Mouse (Mus musculus) megakaryocyte-erythroid progenitor cell, adult 5-6 weeks (primary cell): ENCODE measurements around the gene Gtsf1l. TPM values are rescaled to one million over a fixed set of nuclear protein-coding genes. Genes with fewer than 3 reads are reported as not detected.

ENCODE experiments used
- ATAC-seq: replicated peaks from 2 replicates; pipeline ENCODE4 v1.8.0; 2016; ENCODE audit warnings: mild to moderate bottlenecking, inconsistent platforms; ENCODE audit not compliant: severe bottlenecking, poor library complexity, low FRiP score, low TSS enrichment
- total RNA-seq, 2 experiments: library from RNA; stranded (forward) in 1 of 2; stranded (reverse) in 1 of 2; fragments of 200-1000, 215-1000 nt in 1 of 2; fragments of >200 nt in 1 of 2; fragmentation: Nextera tagmentation in 1 of 2; gene quantifications; 2 replicates each; pipeline ENCODE4 v1.2.3; 2014 to 2017

The Gtsf1l gene
- total RNA-seq (2014; fragmentation: Nextera tagmentation) (not detected in 2 replicates), total RNA-seq (2017) (not detected in 2 replicates)

DNA sequence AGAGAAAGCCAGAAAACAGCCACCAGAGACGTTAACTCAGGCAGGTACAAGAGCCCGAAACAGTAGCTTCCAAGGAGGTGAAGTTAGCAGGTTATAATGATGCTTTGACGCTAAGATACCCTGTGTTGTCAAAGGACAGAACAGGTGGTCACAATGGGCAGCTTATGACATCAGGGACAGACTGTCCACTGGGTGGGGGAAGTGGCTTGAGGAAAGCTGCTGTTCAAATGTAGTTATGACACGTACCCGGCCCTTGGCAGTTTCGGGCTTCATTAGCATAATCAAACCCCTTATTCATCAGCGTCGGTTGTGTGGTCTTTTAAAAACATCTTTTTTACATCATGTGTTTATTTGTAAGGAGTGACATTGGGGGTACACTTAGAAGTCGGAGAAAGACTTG, at the start of gene Gtsf1l:
TSS of gene Gtsf1l (minus strand) at position 128 of the 400 bp plus-strand sequence.
- ATAC-seq = no peak

DNA sequence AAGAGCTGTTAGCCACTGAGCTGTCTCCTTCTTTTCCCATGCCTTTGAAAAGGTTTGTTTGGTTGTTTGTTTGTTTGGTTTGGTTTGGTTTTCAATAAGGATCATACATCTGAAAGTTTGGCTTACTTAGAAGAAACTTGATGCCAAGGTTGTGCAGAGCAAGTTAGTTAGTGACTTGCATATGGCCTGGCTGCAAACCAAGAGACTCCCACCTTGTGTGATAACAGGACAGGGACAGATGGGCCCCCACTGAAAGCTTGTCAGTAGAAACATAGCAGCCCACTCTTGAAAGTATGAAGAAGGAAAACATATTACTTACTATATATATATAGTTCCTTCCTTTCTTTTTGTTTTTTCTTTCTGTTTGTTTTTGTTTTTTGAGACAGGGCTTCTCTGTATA, 49.3 kb upstream of the Gtsf1l start:
- no peak for ATAC-seq

DNA sequence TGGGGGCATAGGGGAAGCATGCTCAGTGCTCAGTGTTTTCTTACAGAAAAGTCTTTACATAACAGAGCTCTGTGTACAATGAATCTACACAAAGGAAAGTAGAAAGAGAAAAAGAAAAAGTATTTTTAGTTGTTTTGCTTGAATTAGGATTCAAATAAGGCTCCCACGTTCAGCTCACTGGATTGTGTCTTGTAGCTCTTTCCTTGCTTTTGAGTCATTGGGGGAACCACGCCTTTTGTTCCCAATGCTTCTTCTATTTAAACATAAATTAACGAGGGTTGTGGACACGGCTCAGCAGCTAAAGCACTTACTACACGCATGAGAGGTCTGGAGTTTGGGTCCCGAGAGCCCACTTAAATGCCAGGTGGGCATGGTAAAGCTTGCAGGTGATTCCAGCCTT, 48.3 kb upstream of the Gtsf1l start:
- no peak for ATAC-seq

DNA sequence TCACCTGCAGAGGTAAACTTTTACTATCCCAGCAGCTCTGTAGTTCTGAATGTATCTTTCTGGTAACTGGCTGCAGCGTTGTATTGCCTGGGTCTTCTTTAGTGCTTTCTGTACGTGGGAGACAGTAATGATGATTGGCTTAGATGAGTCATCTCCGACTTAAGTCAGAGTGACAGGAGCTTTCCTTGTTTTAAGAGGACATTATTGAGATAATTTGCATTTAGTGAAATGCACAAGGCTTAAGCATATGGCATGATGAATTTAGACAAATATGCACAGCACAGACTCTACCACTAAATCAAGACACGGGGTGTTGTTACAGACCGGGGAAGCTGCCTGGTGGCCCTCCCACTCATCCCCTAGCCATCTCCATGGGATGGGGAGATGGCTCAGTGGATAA, 44.7 kb upstream of the Gtsf1l start:
- ATAC-seq = no peak

DNA sequence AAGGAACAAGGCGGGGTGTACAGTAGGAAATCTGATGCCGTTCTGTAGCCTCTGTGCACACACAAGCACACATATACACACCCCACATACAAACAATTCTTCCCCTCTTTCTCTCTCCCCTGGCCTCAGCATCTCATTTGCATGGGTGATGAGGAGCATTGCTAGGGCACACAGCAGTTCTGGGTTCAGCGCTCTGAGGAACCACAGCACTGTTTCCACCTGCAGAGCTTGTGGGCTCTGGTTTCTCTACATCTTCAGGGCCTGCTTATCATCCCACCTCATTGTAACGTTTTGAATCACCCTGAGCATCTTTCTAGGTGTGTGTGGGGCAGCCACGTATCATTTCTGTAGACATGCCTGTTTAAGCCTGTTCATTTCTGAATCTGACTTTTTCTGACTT, 43.2 kb upstream of the Gtsf1l start:
- ATAC-seq = no peak

DNA sequence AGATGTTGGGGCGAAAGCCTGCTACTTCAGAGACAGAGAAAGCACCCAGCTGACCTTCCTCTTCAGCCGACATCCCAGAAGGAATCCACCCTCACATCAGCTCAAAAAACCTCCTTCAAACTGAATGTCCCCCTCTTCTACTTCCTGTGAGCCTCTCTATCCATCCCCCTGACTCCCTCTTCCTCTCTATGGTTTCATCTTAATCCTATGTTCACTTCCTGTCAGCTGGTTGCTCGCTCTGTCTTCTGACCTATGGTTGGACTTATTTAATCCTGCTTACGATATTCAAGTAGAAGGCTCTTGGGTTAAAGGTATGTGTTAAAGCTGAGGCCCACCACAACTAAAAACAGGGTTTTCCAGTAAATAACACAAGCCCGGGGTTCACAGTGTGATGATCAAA, 35.8 kb upstream of the Gtsf1l start:
- ATAC-seq = no peak

DNA sequence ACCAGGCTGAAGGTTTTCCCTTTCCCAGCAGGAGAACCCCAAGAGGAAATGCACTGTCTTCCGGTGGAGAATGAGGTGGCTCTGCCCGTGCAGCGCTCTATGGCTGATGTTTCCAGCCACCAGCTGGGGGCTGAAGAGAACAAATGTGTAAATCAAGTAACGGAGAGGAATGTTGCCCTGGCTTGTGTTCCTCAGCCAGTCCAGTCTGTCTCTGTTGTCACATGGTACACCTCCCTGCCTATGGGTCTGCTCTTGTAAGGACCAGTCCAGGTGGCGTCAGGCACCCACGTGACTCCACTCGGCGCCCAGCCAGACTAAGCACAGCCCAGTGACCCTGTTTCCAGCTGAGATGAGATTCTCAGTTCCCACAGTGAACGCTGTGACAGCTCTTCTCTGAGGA, 34.7 kb upstream of the Gtsf1l start:
- no peak for ATAC-seq

DNA sequence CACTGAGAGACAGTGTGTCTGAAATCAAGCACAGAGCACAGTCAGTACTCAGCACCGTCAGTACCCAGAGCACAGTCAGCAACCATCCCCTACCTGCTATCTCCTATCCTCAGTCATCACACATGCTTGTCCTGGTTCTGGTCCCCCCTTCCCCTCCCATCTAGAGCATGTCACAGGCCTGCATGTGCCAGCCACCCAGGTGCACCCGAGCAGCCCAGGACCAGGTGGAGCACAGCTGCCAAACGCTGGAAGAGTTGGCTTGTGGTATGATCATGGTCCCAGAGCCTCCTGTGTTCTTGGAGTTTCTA, 33.7 kb upstream of the Gtsf1l start:
- no peak for ATAC-seq

DNA sequence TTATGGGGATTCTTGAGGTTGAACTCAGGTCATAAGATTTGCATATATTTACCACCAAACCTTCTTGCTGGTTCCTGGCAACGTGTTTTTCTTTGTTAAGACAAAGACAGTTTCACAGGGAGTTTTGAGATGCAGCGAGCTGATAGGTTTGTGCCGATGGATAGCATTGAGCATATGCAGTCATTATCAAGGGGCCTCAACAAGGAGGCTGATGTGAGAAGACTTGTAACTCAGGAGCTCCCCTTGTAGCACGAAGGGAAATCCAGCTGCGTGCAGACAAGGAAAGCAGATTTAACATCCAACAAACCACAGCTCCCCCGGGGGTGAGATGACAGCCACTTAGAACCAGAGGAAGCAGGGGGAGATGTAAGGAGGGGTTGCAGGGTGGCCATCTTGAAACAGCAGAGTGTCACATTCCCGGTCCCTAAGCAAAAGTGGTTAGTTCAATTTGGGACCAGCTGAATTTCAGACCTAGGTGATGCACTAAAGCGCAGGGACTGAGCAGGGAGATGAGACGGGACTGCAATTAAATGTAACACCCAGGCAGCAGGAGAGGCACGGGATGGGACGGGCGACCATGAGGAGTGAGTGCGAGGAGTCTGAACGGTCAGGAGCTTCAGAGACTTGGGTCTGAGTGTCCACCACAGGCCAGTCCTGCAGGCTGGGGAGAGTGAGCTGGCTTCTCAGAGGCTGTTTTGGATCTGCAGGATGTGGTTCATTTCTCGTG, 33.1 kb upstream of the Gtsf1l start:
- no peak for ATAC-seq

DNA sequence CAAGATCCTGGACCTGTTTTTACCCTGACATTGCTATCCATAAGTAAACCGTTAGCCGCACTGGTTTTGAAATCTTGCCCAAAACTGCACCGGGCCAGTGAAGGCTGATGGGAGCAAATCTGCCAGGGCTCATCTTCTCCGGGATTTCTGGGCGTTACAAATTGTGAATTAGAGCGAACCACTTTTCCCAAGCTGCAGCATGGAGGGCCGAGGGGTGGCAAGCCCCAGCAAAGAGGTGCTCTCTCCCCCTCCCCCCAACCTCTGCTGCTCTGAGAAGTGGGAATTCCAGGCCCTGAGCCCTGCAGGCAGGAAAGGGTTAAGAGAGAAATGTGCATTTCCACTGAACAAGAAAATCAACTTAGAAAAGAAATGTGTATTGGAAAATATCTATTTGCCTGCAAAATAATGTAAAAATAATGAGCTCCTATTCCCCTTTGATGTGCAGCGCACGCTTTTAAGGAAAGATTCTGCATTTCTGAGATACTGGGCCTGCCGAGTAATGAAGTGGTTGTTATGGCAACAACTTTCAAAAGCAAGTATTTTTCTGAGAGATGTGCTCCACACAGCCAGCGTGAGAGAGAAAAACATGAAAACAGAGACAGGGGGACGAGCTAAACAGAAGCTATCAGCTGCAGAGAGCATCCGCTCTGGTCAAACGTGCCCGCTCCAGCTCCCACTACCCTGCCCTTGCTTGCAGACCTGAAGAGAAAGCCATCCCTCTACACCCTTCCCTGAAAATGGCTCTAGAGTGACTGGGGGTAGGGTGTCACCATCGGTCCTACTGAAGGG, 24.0 kb upstream of the Gtsf1l start:
- no peak for ATAC-seq

DNA sequence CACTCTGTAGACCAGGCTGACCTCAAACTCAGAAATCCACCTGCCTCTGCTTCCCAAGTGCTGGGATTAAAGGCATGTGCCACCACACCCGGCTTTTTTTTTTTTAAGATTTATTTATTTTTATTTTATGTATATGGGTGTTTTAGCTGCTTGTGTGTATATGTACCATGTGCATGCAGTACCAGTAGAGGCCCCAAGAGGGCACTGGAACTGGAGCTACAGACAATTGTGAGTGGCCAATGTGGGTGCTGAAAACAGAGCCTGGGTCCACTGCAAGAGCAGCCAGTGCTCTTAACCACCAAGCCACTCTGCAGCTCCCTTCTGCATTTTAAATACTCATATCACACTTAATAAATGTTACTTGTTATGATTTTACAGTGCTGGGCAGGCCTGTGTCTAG, 23.1 kb upstream of the Gtsf1l start:
- ATAC-seq = no peak

DNA sequence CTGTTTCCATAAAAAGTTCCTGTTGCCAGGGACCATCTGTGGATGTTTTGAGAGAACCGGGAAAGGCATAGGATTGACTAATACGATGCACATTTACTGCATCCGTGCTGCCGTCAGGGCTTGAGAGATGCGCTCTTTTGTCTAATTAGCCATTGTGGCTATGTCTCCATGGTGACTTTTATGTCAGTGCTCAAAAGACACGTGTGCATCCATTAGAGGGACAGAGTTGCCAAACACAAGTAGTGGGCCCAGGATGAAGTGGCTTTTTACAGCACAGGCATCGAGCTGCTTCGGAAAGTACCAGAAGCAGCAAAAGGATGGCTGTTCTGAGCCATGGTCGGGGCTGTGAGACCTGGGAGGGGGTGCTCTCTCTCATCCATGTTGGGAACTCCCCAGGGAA, 20.7 kb upstream of the Gtsf1l start:
- no peak for ATAC-seq

DNA sequence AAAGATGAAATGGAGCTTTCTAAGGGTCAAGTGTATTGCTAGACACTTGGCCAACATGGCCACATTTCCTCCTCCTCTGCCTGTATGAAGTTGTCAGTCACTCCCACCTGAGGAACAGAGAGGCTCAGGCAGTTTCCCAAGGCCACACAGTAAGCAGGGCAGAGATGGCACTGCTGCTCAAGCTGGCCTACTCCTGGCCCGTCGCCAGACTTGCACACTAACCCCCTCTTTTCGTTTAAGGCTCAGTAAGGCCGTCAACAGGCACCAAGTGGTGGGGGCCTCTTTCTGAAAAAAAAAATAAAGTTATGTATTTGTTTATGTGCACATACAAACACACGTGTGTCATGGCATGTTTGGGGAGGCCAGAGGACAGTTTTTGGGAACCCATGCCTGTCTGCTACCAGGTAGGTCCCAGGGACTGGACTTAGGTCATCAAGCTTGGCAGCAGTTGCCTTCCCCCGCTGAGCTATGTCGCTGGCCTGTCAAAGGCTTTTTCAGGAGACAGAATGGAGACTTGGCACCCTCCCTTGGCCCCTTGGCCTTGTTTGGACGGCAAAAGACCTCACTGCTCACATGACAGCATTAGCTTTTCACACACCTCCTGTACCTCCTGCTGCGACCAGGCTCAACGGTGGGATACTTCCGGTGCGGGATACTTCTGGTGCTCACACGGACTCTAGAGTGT, 16.6 kb upstream of the Gtsf1l start:
- ATAC-seq = no peak

DNA sequence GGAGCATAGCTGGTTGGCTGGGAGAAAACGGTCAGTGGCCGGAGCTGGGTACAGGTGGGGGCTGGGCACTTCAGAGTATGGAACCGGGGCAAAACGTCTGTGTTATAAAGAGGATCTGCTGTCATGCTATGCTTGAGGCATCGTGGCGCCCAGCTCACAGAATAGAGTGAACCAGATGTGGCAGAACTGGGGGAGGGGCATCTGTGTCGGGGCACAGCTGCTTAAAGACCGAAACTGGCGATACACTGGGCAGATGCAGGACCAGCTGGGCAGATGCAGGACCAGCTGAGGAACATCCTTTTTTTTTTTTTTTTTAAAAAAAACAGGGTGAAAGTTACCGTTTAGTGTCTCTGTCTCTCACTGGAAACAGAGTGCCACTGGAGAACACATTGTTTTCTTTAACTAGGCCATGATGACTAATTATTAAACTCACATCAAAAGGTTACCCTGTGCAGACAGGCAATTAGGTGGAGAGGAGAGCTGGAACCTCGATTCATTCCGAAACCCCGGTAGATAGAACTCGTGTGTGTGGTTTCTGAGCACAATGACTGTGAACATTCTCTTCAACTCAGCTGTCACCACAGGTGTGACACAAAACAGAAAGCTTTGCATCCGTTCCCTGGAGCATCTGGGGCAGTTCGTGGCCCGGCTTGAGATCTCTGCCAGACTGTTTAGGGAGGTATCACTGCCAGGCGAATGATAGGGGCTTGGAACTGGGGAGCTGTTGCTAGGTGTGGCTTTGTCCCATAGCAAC, 15.4 kb upstream of the Gtsf1l start:
- ATAC-seq = no peak

DNA sequence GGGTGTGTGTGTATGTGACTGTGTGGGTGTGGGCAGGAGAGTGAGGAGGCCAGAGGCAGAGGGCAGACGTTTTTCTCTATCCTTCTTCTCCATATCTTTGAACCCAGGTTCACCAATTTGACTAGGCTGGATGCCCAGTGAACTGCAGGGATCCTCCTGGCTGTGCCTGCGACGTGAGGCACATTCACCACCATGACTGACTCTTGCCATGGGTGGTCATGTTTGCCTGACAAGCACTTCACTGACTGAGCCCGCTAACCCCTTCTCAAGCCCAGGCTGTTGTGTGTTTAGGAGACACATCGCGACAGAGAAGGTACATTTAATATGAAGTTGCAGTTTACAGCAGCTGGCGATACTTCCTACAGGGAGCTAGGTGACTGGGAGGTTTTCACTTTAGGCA, 14.6 kb upstream of the Gtsf1l start:
- ATAC-seq = no peak; the same call in 1 of the 2 replicates

DNA sequence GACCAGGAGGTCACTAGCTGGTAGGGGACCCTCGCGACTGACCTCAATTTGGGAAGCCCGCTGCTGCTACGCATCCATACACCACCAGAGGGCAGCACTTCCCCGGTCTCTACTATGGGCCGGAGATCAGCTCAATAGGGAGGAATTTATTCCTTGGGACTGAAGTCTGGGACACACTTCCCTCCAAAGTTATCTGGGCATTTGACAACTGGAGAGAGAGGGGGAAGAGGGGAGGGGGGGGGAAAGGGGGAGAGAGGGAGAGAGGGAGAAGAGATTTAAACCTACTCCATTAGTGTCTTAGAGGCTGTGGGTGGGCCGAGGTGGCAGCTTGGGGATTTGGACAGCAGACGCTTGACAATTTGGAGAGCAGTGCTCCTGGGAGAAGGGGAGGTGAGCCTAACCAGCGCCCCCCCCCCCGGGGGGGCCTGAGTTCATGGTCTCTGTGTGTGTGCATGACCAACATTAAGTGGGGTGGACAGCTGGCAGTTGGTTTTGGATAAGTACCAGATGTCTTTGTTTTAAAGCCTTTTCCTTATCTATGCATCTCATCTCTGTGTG, 14.1 kb upstream of the Gtsf1l start:
- no peak; the same call in 1 of the 2 replicates for ATAC-seq

DNA sequence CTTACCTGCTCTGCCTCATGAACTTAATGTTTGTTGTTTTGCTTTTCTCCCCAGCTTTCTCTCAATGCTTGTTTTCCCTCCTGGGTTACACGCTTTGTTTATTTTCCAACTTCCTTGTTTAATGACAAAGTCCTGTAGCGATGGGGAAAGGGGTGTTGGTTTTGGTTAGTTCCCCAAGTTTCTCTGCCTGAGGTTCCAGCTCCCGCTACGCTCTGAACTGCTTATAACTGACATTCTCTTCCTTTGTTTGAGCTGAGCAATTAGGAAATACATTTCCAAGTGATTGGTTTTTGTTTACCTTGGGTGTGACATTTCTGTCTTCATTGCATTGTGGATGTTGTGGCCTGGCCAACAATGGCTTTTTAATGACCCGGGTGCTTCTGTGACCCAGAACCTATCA, 12.9 kb upstream of the Gtsf1l start:
- ATAC-seq = no peak

DNA sequence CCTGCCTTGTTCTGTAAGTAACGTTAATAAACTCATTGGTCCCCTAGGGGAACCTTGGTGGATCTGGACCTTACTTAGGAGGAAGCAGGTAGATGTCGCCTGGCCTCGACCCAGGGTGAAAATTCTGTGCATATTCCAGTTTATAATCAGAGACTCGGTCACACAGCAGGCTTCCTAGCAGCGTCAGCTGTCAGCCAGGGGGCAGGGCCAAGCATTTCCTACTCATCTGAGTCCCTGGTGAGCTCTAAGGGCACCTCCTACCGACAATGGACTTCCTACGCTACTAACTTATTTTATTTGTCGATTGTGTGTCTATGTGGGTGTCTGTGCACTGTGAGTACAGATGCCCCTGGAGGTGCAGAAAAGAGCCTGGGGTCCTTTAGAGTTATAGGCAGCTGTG, 12.3 kb upstream of the Gtsf1l start:
- no peak for ATAC-seq

DNA sequence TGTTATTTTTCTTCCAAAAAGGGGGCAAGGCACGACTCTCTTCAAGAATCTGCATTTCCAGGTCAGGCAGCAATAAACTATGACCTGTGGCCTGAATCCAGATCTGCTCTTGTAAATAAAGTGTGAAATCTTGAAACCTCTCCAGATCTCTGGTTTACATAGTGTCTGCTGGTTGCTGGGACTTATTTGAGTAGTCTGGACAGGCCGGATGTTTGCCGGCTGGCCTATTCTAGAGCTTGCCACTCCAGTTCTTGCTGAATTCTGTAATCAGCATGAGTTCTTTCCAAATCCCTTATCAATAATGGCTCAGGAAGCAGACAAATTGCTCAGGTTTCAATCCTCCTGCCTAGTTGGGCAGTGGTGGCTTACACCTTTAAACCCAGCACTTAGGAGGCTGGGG, 8.1 kb upstream of the Gtsf1l start:
- ATAC-seq = no peak

DNA sequence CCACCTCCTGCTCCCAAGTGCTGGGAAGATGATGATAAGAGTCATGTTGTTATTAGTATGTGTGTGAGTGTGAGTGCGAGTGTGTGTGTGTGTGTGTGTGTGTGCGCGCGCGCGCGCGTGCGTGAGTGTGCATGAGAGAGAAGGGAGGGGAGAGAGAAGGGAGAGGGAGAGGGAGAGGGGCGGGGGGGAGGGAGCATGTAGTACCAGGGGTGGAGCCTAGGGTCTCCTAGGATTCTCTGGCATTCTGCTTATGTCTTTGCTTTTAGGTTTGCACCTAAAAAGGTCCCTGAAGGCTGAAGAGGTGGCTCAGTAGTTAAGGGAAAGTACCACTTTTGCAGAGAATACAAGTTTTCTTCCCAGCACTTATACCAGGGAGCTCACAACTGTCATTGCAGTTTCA, 7.3 kb upstream of the Gtsf1l start:
- ATAC-seq = no peak
